Mouse (Mus musculus): ENCODE results near the gene Fam20a.

DNA sequence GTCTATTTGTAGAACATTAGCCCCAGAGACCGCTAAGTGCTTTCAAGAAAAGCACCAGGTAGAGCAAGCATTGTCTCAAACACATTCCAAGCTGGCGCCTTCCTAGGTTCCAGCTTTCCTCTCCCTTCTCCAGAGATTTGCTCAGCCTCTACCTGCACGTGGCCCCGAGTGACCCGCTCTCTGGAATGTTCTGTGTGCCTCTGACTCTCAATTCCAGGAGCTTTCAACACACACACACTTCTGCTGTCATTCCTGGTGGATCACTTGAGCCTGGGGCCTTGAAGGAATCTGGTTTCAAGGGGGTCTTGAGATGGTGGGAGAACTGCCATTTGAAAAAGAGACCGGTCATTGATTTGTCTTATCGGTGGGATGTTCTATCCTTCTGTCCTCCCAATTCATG, 98.8 kb downstream of the Fam20a start:
- TF ChIP-seq CTCF (IDR thresholded peaks at IDR 0.05; ENCODE audit: control insufficient read depth, insufficient read depth, insufficient read length) (no peak), USF1 (IDR thresholded peaks at IDR 0.05; ENCODE audit: low read depth) (no peak)

Measured in C2C12 (cell line).